Mouse (Mus musculus) spleen, postnatal 14 days (tissue): ENCODE data around the gene L3mbtl3.

Experiments
- DNase-seq, 2 experiments: peaks; one replicate each; pipeline ENCODE4 v3.0.0; 2021 to 2022; ENCODE audit warnings: low spot score in 2 of 2

Gene L3mbtl3

GRCm38 (mm10) chr10:26243203-26243602 is 132.6 kb downstream of the L3mbtl3 start:
- no peak for DNase-seq

- DNase-seq, result no peak
Measured at GRCm38 (mm10) chr10:26239090-26239489, 136.7 kb downstream of the L3mbtl3 start.

GRCm38 (mm10) chr10:26238559-26238958 is 137.2 kb downstream of the L3mbtl3 start:
- DNase-seq, result no peak

GRCm38 (mm10) chr10:26232071-26232653 is 143.6 kb downstream of the L3mbtl3 start:
- no peak for DNase-seq

GRCm38 (mm10) chr10:26229488-26229887 is 146.3 kb downstream of the L3mbtl3 start, which contains the start of gene Samd3:
Gene Samd3 (plus strand): TSS chr10:26229707.
- no peak for DNase-seq

GRCm38 (mm10) chr10:26228187-26228586 is 147.6 kb downstream of the L3mbtl3 start:
- no peak for DNase-seq

GRCm38 (mm10) chr10:26226734-26227133 is 149.0 kb downstream of the L3mbtl3 start:
- DNase-seq, result no peak

- no peak for DNase-seq
Measured at GRCm38 (mm10) chr10:26226241-26226640, 149.5 kb downstream of the L3mbtl3 start.
